Mouse (Mus musculus) G1E (cell line): ENCODE results near the gene Ces3b.

Experiments
- CTCF ChIP-seq: IDR thresholded peaks from 2 replicates; pipeline ENCODE4 v1.5.1; 2012; ENCODE audit warnings: low read depth, low read length, inconsistent platforms, mixed read lengths
- GATA1 ChIP-seq: IDR thresholded peaks from 2 replicates; pipeline ENCODE4 v1.6.1; 2012; ENCODE audit warnings: borderline replicate concordance, low read length, inconsistent platforms, mixed read lengths
- POLR2AphosphoS5 ChIP-seq: IDR thresholded peaks from 2 replicates; pipeline ENCODE4 v1.6.1; 2012; ENCODE audit warnings: low read depth, low read length, inconsistent platforms; ENCODE audit not compliant: insufficient replicate concordance

DNA sequence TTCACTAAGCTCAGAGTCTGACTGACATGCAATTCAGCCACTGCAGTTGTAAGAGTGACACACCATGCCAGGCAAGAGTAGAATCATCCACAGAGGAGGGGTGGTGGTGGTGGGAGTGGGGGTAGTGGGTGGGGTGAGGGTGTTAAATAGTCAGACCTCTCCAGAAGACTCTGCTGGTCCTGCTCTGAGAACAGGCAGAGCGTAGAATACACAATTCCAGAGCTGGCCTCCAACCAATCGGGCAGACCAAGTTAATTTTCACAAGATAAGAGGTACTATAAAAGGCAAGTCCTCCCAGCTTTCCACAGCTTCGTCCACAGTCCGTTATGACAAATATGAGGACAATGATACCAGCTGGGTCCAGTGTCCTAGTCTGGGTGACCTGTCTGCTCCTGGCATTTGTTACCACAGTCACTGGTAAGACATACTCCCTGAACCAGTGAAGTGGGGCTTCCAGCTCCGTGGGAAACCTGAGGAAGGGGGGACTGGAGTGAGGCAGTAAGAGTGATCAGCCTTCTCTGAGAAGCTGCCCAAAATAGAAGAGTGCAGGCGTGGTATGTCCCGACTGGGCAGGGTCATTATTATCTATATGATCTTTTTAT is at the start of gene Ces3b:
- TF ChIP-seq GATA1 (no peak), CTCF (no peak), POLR2AphosphoS5 (no peak)
